Mouse (Mus musculus) stomach, postnatal 0 days (tissue): ENCODE results near the gene Saxo2. TPM values are rescaled to one million over a fixed set of nuclear protein-coding genes. Genes with fewer than 3 reads are reported as not detected.

Experiments
- ATAC-seq: fragments of 200-750 bp; cut with Nextera tagmentation; 2 replicates; pipeline ENCODE4 v1.8.0; 2017; ENCODE audit not compliant: low FRiP score, low TSS enrichment
- DNase-seq: peaks from one replicate; pipeline ENCODE4 v3.0.0-alpha.2; 2016; ENCODE audit warnings: low spot score
- H3K27ac ChIP-seq: fragments of 300-500 bp; sonication (generic); replicated peaks from 2 replicates; pipeline ENCODE4 v1.5.1; 2014; ENCODE audit warnings: mild to moderate bottlenecking, control low read depth
- H3K27me3 ChIP-seq: fragments of 300-500 bp; sonication (generic); 2 replicates; pipeline ENCODE4 v1.6.1; 2014; ENCODE audit warnings: low read length; ENCODE audit not compliant: control insufficient read depth, insufficient read depth
- H3K36me3 ChIP-seq: fragments of 300-500 bp; sonication (generic); 2 replicates; pipeline ENCODE4 v1.6.1; 2014; ENCODE audit warnings: low read length, mixed read lengths; ENCODE audit not compliant: control insufficient read depth, insufficient read depth
- H3K4me1 ChIP-seq: fragments of 300-500 bp; sonication (generic); replicated peaks from 2 replicates; pipeline ENCODE4 v1.6.1; 2014; ENCODE audit warnings: antibody characterized with exemption; ENCODE audit not compliant: control insufficient read depth, insufficient read depth
- H3K4me2 ChIP-seq: fragments of 300-500 bp; sonication (generic); replicated peaks from 2 replicates; pipeline ENCODE4 v1.6.1; 2014; ENCODE audit warnings: low read depth, mild to moderate bottlenecking, control low read depth, moderate library complexity
- H3K4me3 ChIP-seq: fragments of 300-500 bp; sonication (generic); 2 replicates; pipeline ENCODE4 v1.5.1; 2014; ENCODE audit warnings: low read depth, low read length, control low read depth
- H3K9ac ChIP-seq: fragments of 300-500 bp; sonication (generic); 2 replicates; pipeline ENCODE4 v1.6.1; 2014; ENCODE audit warnings: mild to moderate bottlenecking, low read length, control low read depth, mixed read lengths
- H3K9me3 ChIP-seq: fragments of 300-500 bp; sonication (generic); 2 replicates; pipeline ENCODE4 v1.6.1; 2016; ENCODE audit warnings: low read length; ENCODE audit not compliant: control insufficient read depth
- CTCF ChIP-seq: IDR thresholded peaks from 2 replicates; pipeline ENCODE4 v1.5.1; 2016; ENCODE audit warnings: antibody characterized with exemption, low read depth, mild to moderate bottlenecking, moderate library complexity
- EP300 ChIP-seq: optimal IDR thresholded peaks from 2 replicates; pipeline ENCODE3; 2016; ENCODE audit warnings: antibody characterized with exemption
- WGBS: fragments of 180-500 bp; shearing (Covaris S2); extraction: QIAGEN DNeasy Blood & Tissue Kit; methylation state at CpG from one replicate; pipeline ENCODE4 v1.1.7; 2014; 5-methylcytosine and 5-hydroxymethylcytosine counted together
- polyA plus RNA-seq: library from polyadenylated mRNA; unstranded; fragments of >200 nt; fragmentation: Nextera tagmentation; extraction: Ambion mirVana; gene quantifications from 2 replicates; pipeline ENCODE4 v1.2.1, GENCODE M21; 2015

Saxo2 gene
- polyA plus RNA-seq, 1 experiment from 2014 or later: 3.1 TPM

DNA sequence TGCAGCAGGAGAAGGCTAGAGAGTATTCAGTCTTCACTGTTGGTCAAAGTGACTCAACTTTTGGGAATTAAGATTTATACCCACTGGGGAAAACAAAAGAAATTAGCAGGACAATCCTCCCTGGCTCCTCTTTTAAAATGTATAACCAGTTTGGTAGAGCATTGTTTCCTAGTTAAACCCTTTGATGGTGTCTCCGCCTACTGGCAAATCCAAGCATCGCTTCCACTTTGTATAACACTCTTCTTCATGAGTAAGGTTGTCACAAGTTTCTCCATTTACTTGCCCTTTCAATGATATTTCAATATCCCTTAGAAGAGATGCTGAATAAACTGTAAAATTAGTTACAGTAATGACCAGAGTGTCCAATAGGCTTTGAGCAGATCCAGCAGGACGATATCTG, 38.7 kb downstream of the Saxo2 start:
- DNase-seq (no peak), ATAC-seq (no peak)
- Histone ChIP-seq H3K27ac (no peak overlapping the region), H3K4me2 (no peak overlapping the region), H3K9ac (no peak overlapping the region), H3K36me3 (no peaks in the 10 kb centered on the region), H3K27me3 (no peaks in the 10 kb centered on the region), H3K9me3 (no peaks in the 10 kb centered on the region), H3K4me1 (no peaks in the 10 kb centered on the region), H3K4me3 (no peak overlapping the region)
- TF ChIP-seq EP300 (no peak), CTCF (peak; percentile 67)
- WGBS: 59% methylated on average over 3 of the region's 3 CpGs

DNA sequence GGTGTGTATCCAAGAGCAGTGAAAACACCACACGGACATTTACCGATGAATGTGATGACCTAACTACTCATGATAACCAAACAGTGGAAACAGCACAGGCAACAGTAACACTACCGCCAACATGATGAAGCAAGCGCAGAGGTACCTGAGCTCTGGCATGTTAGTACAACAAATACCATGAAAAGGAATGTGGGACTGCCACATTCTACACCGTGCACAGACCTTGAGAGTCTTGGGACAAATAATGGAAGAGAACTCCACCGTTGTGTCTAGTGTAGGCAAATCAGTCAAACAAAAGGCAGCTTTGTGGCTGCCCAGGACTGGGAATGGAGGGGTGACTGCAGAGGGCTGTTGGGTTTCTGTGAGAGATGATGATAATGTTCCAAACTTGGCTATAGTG, 42.9 kb downstream of the Saxo2 start:
- Histone ChIP-seq H3K27me3 (no peaks in the 10 kb centered on the region), H3K36me3 (no peaks in the 10 kb centered on the region), H3K9me3 (no peaks in the 10 kb centered on the region), H3K9ac (no peak overlapping the region), H3K27ac (no peak overlapping the region), H3K4me2 (no peak overlapping the region), H3K4me3 (no peak overlapping the region), H3K4me1 (no peaks in the 10 kb centered on the region)
- TF ChIP-seq CTCF (no peak), EP300 (no peak)
- DNase-seq: no peak
- no peak for ATAC-seq
- 52% methylated on average over 6 of the region's 6 CpGs for WGBS

DNA sequence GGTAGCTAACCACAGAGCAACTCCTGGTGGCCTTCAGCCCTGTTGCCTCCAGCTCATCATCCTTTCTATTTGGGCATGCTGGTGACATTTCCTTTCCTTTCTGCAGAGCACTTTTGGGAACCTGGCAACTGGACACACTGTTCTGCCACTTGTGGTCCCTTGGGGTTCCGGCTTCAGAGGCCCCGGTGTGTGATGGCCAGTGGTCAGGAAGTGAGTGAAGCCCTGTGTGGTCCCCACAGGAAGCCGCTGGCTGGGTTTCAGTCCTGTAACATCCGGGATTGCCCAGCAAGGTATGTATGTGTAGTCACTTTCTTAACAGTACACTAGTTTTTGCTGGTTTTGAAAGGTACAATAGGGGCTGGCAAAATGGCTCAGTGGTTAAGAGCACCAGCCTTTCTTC, 46.3 kb downstream of the Saxo2 start:
- Histone ChIP-seq H3K9ac (no peak overlapping the region), H3K4me2 (no peak overlapping the region), H3K4me3 (no peak overlapping the region), H3K4me1 (no peaks in the 10 kb centered on the region), H3K36me3 (no peaks in the 10 kb centered on the region), H3K27ac (no peak overlapping the region), H3K9me3 (no peaks in the 10 kb centered on the region), H3K27me3 (no peaks in the 10 kb centered on the region)
- WGBS: 77% methylated on average over 4 of the region's 4 CpGs
- TF ChIP-seq CTCF: no peak
- no peak for TF ChIP-seq EP300
- ATAC-seq: no peak
- DNase-seq: no peak

DNA sequence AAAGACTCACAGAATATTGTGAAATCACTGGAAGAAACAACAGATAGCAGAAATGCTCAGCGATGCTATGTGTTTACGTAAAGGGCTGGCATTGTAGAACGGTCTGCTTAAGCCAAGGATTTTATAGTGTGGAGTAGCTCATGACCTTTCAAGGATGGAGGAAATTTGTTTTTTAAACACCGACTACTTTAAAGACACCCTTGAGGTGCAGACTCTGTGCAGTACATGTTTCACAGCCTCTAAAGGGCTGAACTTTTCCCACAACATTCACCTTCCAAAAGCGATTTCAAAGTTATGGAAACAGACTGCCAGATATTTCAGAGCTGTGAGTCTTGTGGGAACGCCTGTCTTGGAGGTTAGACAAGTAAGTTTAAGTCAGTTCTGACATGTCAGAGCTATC, 57.4 kb downstream of the Saxo2 start:
- DNase-seq (no peak), ATAC-seq (no peak)
- no peaks in the 10 kb centered on the region for H3K36me3 ChIP-seq
- no peak overlapping the region for H3K4me2 ChIP-seq
- 43% methylated on average over 6 of the region's 6 CpGs for WGBS
- H3K27ac ChIP-seq: no peak overlapping the region
- TF ChIP-seq CTCF (no peak), EP300 (no peak)
- no peaks in the 10 kb centered on the region for H3K27me3 ChIP-seq
- no peak overlapping the region for H3K4me3 ChIP-seq
- no peaks in the 10 kb centered on the region for H3K9me3 ChIP-seq
- no peaks in the 10 kb centered on the region for H3K4me1 ChIP-seq
- no peak overlapping the region for H3K9ac ChIP-seq

Other genes with a start within 250 kb of the Saxo2 start
- 14.3 and 14.5 TPM in 2 replicates for gene Efl1, start 86 bp upstream of the Saxo2 start, polyA plus RNA-seq
- 2.3 and 2.8 TPM in 2 replicates for gene Mex3b, start 218.8 kb upstream of the Saxo2 start, polyA plus RNA-seq